Mouse (Mus musculus) fibroblast of lung, adult 2 months (primary cell): ENCODE measurements at regions not wholly inside any gene's neighbourhood (a gene's known extent, or its start where the extent isn't known, plus 50 kb on each side); places are given as distances from the start of the nearest gene placed in this dataset.

Experiments used
- DNase-seq: peaks from one replicate; pipeline ENCODE4 v3.0.0-alpha.2; 2011; ENCODE audit warnings: low read depth

GRCm38 (mm10) chr12:79880346-79880745 is 232.5 kb downstream of the Zfp36l1 start:
- no peak for DNase-seq

- DNase-seq: no peak
Measured at GRCm38 (mm10) chr12:79879918-79880273, 232.9 kb downstream of the Zfp36l1 start.

GRCm38 (mm10) chr12:79879093-79879917 is 233.5 kb downstream of the Zfp36l1 start:
- no peak for DNase-seq

GRCm38 (mm10) chr12:79878766-79879092 is 234.1 kb downstream of the Zfp36l1 start:
- no peak for DNase-seq

- DNase-seq: no peak
Measured at GRCm38 (mm10) chr12:79878163-79878562, 234.7 kb downstream of the Zfp36l1 start.

- no peak for DNase-seq
Measured at GRCm38 (mm10) chr12:79874333-79874732, 238.5 kb downstream of the Zfp36l1 start.

GRCm38 (mm10) chr12:79865179-79865552 is 247.6 kb downstream of the Zfp36l1 start:
- no peak for DNase-seq

- peak; percentile 99 for DNase-seq
Measured at GRCm38 (mm10) chr12:79864346-79865178, 248.3 kb downstream of the Zfp36l1 start.
